Mouse (Mus musculus) embryo, embryonic 11.5 days (tissue): ENCODE measurements at regions not wholly inside any gene's neighbourhood (a gene's known extent, or its start where the extent isn't known, plus 50 kb on each side); places are given as distances from the start of the nearest gene placed in this dataset.

Source experiments
- DNase-seq: peaks from one replicate; pipeline ENCODE4 v3.0.0-alpha.2; 2012; ENCODE audit warnings: low read depth, low spot score

GRCm38 (mm10) chr13:28651810-28652209, 301.7 kb downstream of the Sox4 start:
- DNase-seq = no peak

GRCm38 (mm10) chr13:28645881-28646280, 307.6 kb downstream of the Sox4 start:
- DNase-seq = no peak

- no peak for DNase-seq
Observed at GRCm38 (mm10) chr13:28644846-28645574, 308.5 kb downstream of the Sox4 start.

GRCm38 (mm10) chr13:28640826-28641225, 312.7 kb downstream of the Sox4 start:
- no peak for DNase-seq

GRCm38 (mm10) chr13:28635230-28635950, 318.1 kb downstream of the Sox4 start:
- DNase-seq = no peak

GRCm38 (mm10) chr13:28633541-28634041, 319.9 kb downstream of the Sox4 start:
- no peak for DNase-seq

GRCm38 (mm10) chr13:28629431-28630331, 323.8 kb downstream of the Sox4 start:
- DNase-seq = no peak

- DNase-seq = no peak
Observed at GRCm38 (mm10) chr13:28628751-28629150, 324.8 kb downstream of the Sox4 start.

- no peak for DNase-seq
Observed at GRCm38 (mm10) chr13:28618961-28619360, 334.6 kb downstream of the Sox4 start.

GRCm38 (mm10) chr13:28617503-28617902, 336.0 kb downstream of the Sox4 start:
- DNase-seq = no peak

- no peak for DNase-seq
Observed at GRCm38 (mm10) chr13:28616645-28617381, 336.7 kb downstream of the Sox4 start.

- no peak for DNase-seq
Observed at GRCm38 (mm10) chr13:28607551-28608114, 345.9 kb downstream of the Sox4 start.

GRCm38 (mm10) chr13:28606651-28607050, 346.9 kb downstream of the Sox4 start:
- DNase-seq = no peak

- no peak for DNase-seq
Observed at GRCm38 (mm10) chr13:28605833-28606232, 347.7 kb downstream of the Sox4 start.

GRCm38 (mm10) chr13:28604016-28604415, 346.7 kb downstream of the Gm11361 start:
- no peak for DNase-seq

- no peak for DNase-seq
Observed at GRCm38 (mm10) chr13:28600792-28601191, 343.5 kb downstream of the Gm11361 start.

GRCm38 (mm10) chr13:28596367-28596766, 339.0 kb downstream of the Gm11361 start:
- DNase-seq = no peak

- DNase-seq = no peak
Observed at GRCm38 (mm10) chr13:28592176-28592575, 334.8 kb downstream of the Gm11361 start.

- no peak for DNase-seq
Observed at GRCm38 (mm10) chr13:28587977-28588376, 330.6 kb downstream of the Gm11361 start.

- DNase-seq = no peak
Observed at GRCm38 (mm10) chr13:28586693-28587092, 329.4 kb downstream of the Gm11361 start.

GRCm38 (mm10) chr13:28586140-28586539, 328.8 kb downstream of the Gm11361 start:
- DNase-seq = no peak
